Mouse (Mus musculus) yolk sac, embryonic 10.5 days (tissue): ENCODE measurements at regions not wholly inside any gene's neighbourhood (a gene's known extent, or its start where the extent isn't known, plus 50 kb on each side); places are given as distances from the start of the nearest gene placed in this dataset.

ENCODE experiments used
- DNase-seq: peaks from one replicate; pipeline ENCODE4 v3.0.0-alpha.2; 2017; ENCODE audit warnings: low spot score

GRCm38 (mm10) chr2:131436149-131436548, 55.1 kb upstream of the Smox start:
- no peak for DNase-seq

GRCm38 (mm10) chr2:131430474-131430873, 60.8 kb upstream of the Smox start:
- no peak for DNase-seq

GRCm38 (mm10) chr2:131428089-131428488, 63.2 kb upstream of the Smox start:
- DNase-seq, result no peak

- DNase-seq, result no peak
Measured at GRCm38 (mm10) chr2:131426941-131427340, 64.4 kb upstream of the Smox start.

GRCm38 (mm10) chr2:131423616-131424320, 67.5 kb upstream of the Smox start:
- DNase-seq, result no peak

GRCm38 (mm10) chr2:131422907-131423445, 68.3 kb upstream of the Smox start:
- peak; percentile 71 for DNase-seq

- DNase-seq, result no peak
Measured at GRCm38 (mm10) chr2:131418130-131418529, 65.4 kb upstream of the Rnf24 start.

- DNase-seq, result no peak
Measured at GRCm38 (mm10) chr2:131417472-131417871, 64.8 kb upstream of the Rnf24 start.

- peak; percentile 23 for DNase-seq
Measured at GRCm38 (mm10) chr2:131416482-131416881, 63.8 kb upstream of the Rnf24 start.

- DNase-seq, result no peak
Measured at GRCm38 (mm10) chr2:131410906-131411520, 58.3 kb upstream of the Rnf24 start.

- DNase-seq, result no peak
Measured at GRCm38 (mm10) chr2:131407337-131407736, 54.6 kb upstream of the Rnf24 start.

GRCm38 (mm10) chr2:131404218-131404555, 51.5 kb upstream of the Rnf24 start:
- no peak for DNase-seq

GRCm38 (mm10) chr2:131403543-131404217, 51.0 kb upstream of the Rnf24 start:
- DNase-seq, result no peak
